Mouse (Mus musculus) bone marrow, adult 2 months (tissue): ENCODE data around the gene Pald1.

ENCODE experiments used
- CTCF ChIP-seq: fragments of 200-500 bp; IDR thresholded peaks from 2 replicates; pipeline ENCODE4 v1.5.1; 2011; ENCODE audit warnings: low read length, control low read depth; ENCODE audit not compliant: control insufficient read depth, insufficient read depth
- POLR2A ChIP-seq: fragments of 200-500 bp; IDR thresholded peaks from 2 replicates; pipeline ENCODE4 v1.6.1; 2011; ENCODE audit warnings: low read depth, mild to moderate bottlenecking, control low read depth, low read length, borderline replicate concordance; ENCODE audit not compliant: control insufficient read depth

- no peak for TF ChIP-seq CTCF
- TF ChIP-seq POLR2A = no peak
Measured at GRCm38 (mm10) chr10:61415240-61415639, 31.9 kb upstream of the Pald1 start.
